Mouse (Mus musculus) thymus, adult 2 months (tissue): ENCODE measurements around the gene Hspa12a.

Source experiments
- CTCF ChIP-seq: fragments of 200-500 bp; IDR thresholded peaks from 2 replicates; pipeline ENCODE4 v1.5.1; 2012; ENCODE audit warnings: mild to moderate bottlenecking, control low read depth, low read length, moderate library complexity, borderline replicate concordance; ENCODE audit not compliant: control insufficient read depth, poor library complexity, insufficient read depth; ENCODE audit errors: extremely low read depth
- POLR2A ChIP-seq: fragments of 200-500 bp; IDR thresholded peaks from 2 replicates; pipeline ENCODE4 v1.6.1; 2012; ENCODE audit warnings: mild to moderate bottlenecking, low read length, control low read depth, moderate library complexity; ENCODE audit not compliant: control insufficient read depth, poor library complexity, insufficient read depth; ENCODE audit errors: extremely low read depth

DNA sequence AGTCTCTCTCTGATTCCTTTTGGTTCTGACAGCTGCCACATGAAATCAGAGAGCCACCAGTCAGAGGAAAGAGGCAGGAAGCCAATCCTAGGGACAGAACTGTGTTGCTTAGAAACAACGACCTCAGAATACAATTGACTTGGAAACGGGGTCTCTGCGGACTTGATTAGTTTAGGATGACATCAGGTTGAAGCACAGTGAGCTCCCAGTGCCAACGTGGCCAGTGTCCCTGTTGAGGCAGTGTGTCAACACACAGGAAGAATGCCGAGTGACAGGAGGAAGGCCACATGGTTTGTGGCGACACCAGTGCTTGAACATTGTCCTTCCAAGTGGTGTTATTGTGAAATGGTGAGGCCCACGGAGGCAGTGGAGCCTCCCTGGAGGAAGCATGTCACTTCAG is 159.5 kb downstream of the Hspa12a start:
- no peak for TF ChIP-seq CTCF
- no peak for TF ChIP-seq POLR2A
